Mouse (Mus musculus) CD4-positive, CD25-positive, alpha-beta regulatory T cell, adult 4 months (primary cell): ENCODE data around the gene Umps. TPM values are rescaled to one million over a fixed set of nuclear protein-coding genes. Genes with fewer than 3 reads are reported as not detected.

Experiments used
- ATAC-seq: one replicate; pipeline ENCODE4 v1.8.0; 2017
- polyA plus RNA-seq, 2 experiments: library from polyadenylated mRNA; unstranded; fragments of 100-300 nt; shearing (Covaris generic); gene quantifications; one replicate each; pipeline ENCODE4 v1.2.1; 2017

Umps gene
- 10 to 100 TPM; 29.8 to 35.1 TPM for polyA plus RNA-seq

DNA sequence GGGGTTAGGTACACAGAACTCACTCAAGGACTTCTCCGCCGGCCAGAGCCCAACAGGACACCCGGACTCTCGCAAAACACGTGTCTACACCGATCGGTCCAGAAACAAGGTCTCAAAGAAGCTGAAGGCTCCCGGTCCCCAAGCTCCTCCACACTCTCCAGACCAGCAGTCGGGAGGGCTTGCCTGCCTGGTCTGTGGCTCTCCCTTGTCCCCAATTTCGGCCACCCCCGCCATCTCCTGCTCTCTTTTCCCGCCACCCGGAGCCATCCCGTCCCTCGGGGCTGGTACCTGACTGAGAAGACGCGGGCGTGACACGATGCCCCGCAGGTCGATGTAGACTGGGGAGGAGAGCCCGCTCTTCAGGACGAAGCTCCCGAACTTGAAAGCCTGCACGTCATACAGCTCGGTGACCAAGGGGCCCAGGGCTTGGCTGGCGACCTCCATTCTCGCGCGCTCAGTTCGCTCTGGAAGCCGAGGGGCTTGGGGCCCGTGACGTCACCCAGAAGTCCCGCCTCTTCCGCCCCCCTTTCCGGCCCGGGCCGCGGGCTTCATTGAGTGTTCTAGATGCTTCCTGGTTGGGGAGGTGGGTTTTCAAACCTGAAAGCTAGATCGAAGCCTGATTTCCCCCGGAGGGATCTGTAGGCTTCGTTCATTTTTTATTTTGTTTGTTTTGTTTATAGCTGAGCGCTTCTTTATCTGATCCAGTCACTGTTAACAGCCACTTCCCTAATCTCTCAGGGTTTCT is at the start of gene Umps:
TSS of gene Umps (minus strand) at position 501 of the 745 bp plus-strand sequence.
- ATAC-seq = peak; percentile 92

DNA sequence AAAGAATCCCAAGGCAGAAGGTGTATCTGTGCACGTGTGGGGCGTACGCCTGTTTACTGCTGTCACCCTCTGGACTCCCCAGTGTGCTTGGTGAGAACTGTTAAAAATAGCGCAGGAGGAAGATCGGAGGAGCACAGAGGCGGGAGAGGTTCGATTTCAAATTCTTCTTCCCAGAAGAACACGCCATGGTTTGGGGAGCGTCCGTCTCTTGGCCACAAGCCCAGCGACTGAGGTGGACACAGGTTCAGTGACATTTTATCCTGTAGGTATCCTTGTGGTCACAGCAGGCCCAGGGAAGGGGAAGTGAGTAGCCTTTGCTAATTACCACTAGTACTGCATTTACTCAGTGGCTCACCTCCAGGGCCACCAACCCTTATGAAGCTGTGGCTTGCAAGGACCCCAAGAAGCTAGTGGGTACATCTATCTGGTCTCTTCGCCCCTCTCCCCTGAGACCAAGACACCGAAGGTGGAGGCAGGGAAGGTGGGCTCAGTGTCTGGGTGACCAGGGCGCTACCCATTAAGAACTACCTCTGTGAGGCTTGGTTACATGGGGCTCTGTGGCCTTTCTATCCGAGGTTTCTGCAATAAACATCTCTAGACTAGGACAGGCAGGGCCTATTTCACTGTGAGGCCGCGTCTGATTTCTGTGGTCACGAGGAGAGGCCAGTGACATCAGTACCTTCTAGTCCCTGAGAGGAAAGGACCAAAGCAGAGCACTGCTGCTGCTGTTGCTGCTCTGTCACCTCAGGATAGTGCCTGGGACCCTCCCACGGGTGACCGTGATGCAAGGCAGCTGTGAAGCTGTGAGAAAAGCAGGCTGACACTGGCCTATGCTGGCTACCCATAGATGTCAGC is 45.4 kb upstream of the Umps start:
- ATAC-seq = no peak

DNA sequence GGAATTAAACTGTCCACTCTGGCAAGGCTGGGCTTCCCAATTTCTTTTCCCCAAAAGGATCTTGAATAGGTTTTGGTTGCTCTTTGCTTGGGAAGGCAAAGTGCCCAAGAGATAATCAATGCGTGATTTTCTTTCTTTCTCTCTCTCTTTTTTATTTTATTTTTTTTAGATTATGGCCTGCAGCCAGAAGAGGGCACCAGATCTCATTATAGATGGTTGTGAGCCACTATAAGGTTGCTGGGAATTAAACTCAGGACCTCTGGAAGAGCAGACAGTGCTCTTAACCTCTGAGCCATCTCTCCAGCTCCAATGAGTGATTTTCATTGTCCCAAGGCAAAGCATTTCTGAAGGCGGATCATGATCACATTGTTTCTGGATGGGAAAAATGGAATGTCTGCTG is 42.7 kb upstream of the Umps start:
- no peak for ATAC-seq

DNA sequence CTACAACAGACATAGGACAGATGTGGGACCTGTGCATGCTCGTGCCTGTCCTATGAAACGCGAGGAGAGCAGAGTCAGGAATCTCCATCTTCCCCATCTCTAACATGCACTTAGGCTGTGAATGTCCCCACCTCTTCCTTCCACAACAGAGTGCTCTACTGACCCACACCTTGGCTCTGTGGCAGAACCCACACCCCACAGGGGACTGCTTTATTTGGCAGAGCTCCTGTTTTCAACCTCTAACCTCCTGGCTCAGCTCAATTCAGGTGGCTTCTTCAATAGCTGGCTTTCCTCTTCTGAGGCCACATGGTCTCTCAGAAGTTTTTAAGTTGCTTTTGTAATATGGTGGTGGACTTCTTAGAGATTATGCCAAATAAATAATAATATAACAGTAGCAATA is 39.1 kb upstream of the Umps start:
- ATAC-seq = no peak

DNA sequence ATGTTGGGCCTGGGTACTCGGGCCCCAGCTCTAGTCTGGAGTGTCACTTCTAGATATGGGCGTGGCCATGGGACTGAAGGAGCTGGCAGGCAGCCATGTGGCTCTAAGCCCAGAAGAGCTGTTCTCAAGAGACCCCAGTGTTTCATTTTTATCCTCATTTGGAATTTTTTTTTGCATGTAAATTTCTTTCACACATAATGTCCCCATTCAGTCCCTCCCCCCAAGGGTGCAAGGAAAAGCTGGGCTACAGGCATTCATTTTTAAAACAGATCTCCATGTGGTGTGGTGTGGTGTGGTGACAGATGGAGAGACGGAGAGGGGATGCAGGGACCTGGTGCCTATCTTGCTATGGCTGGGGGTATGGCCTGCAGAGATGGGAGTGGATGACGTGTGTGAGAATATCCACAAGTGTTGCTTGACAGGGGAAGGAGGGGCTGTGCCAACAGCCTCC is 37.3 kb upstream of the Umps start:
- no peak for ATAC-seq

DNA sequence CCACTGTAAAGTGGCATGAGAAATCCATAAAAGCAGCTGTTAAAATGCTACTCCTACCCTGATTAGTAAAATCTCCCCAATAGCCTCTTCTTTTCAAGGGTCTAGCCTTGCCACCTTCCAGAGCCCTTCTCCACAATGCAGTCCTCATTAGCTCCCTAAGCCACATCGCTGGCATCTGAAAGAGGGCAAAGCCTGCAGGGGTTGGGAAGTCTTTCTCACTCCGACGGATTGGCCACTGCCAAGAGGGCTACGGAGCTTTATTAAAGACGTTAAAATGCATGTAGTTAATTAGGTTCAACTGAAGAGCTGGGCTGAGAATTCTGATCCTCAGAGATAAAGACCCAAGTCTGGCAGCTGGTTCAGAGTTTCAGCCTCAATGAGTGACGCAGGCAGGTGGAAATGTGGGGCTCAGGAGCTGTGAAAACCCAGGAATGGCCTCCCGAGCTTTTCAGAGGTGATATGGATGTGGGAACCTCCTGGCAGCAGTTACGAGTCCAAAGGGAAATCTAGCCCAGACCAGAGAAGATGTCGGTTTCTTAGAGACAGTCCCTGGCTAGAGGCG is 36.8 kb upstream of the Umps start:
- ATAC-seq = no peak

DNA sequence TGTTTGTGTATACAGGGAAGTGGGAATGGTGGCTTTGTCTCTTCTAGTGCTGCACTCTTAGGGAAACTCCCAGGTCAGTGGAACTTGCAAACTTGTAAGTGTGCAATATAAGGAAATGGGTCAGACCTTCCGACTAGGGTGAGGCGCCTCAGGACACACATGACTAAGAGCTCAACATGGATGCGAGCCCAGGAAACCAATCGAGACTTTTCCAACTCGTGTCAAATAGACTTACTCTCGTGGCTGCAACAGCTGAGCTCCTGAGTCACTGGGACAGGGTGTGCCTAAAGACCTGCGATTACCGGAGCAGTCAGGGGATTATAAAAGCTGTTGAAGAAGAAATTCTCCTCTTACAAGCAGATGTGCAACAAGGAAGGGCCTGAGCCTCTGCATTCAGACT is 33.9 kb upstream of the Umps start:
- no peak for ATAC-seq

DNA sequence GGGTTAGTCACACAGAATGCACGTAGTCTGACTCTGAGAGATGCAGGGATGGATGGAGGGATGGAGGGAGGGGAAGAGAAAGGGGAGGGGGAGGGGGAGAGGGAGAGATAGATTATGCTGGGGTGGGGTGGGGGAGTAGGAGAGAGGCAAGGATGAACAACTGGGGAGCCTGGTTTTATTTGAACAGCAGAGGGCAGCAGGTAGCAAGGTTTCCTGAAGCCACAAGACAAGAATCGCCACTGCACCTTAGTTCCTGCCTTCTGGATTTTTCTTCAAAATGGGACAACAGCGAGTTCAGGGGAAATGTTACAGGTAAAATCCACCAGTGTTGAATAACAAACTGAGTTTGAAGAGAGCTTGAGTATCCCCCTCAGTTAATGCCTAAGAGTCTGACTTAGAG is 32.5 kb upstream of the Umps start:
- no peak for ATAC-seq

DNA sequence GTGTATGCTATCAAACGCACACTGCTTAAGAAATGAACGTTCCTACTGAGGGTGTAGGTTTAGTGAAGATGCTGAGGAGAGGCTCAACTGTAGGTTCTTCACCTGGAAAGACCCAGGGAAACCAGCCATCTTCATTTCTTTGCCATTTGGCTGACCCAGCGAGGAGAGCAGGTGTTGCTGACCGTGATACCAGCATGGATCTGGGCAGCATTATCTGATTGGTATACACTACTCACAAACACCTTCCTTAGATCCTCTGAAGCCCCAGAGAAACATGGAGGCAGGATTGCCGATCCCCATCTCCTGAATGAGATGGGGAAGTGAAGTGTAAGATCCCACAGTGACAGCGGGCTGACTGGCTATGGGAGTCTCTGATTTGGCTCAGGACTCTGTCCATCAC is 31.2 kb upstream of the Umps start:
- ATAC-seq = no peak

DNA sequence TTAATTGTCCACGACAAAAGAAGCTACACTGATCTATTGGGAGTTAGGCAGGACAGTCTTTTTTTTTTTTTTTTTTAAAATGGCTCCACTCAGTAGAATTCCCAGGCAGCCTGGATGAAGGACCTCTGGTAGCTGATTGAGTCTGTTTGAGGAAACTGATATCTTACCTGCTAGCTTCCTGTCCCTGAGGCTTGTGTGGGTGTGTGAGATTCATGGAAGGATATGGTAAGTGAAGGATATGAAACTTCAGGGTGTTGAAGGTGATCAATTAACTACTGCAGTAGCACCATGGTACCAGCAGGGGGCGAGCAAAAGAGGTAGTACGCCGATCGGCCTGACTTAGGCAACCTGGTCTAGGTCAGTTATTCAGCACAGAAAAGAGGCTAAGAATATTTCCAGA is 29.2 kb upstream of the Umps start:
- peak; percentile 81 for ATAC-seq

DNA sequence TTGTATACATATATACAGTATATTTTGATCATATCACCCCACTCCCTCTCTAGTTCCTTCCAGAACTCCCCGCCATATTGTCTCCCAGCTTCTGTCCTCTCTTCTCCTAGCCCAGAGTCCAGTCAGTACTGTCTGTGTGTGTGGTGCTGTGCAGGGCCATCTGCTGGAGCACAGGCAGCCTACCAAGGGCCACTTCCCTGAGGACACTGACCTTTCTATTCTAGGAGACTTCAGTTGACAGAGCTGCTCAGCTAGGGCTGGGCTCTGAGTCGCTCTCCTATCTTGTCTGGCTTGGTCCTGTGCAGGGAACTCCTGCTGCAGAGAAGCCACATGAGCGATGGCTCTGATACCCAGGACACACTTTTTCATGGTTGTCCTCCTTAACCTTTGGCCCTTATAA is 28.7 kb upstream of the Umps start:
- ATAC-seq = no peak

DNA sequence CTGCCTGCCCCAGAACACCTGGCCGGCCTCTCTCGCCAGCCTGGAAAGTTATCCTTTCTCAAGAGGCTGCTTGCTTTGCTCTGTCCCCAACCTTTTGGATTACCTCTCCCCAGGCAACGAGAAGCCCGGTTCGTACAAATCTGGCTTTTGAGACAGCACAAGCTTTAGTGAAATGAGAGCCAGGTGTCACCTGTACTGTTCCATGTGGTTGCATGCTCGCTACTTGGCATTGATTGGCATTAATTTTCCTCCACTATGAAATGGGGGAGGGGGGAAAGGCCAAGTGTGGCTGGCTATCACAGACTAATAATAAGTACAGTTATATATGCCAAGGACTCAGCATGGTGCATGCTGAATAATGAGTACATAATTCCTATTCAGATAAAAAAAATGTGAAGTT is 27.5 kb upstream of the Umps start:
- no peak for ATAC-seq

DNA sequence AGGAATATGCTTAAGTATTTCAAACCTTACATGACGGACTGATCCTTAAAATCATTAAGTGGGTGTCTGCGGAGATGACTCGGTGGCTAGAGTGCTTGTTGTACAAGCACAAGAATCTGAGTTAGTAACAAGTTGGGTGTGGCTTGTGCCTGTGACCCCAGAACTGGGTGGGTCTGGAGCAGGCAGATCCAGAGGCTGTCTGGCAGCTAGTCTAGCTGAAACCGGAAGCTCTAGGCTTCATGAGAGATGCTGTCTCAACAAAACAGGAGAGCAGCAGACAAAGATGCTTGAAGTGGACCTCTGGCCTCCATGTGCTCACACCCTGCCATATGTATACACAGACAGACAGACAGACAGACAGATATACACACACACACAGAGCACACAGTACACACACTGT is 23.9 kb upstream of the Umps start:
- ATAC-seq = no peak

DNA sequence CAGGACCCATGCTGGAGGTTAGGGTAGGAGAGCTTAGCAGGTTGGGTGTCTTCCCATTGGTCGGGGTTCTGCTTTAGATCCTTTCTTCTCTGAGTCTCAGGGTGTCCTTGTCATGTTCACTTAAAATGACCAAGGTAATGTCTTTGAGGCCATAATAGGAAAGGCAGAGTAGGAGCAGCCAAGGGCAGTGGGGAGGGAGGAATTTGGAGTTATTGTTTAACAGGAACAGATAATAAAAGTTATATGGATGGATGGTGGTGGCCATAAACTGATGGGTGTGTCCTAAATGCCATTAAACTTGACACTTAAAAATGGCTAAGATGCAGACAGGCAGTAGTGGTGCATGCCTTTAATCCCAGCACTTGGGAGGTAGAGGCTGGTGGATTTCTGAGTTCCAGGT is 22.3 kb upstream of the Umps start:
- no peak for ATAC-seq

DNA sequence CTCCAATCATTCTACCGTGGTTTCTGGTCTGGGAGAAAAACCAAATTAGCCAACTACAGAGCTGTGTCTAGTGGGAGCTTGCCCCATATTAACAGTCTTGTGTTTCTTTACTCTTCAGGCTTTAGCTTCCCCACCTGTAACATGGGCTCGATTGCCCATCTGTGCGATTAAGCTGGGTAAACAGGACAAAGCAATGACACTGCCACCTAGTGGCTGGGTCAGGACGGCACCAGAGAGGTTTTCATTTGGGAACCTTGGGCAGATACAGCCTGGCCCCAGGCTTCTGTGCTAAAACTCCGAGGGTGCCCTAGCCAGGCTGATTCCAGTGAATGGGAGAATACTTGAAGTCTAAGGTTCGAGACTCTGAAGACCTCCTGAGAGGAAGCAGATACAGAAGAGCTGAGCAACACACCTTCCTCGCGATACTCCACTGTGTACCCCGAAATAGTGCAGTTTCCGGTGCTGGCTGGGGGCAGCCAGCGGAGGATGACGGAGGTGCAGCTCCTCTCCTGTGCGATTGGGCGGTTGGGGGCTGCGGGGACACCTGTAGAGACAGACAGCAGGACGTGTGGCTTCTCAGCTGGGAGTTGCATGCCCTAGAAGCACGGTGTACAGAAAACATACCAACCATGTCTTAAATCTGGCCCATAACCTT is 21.6 kb upstream of the Umps start:
- ATAC-seq = peak; percentile 88

DNA sequence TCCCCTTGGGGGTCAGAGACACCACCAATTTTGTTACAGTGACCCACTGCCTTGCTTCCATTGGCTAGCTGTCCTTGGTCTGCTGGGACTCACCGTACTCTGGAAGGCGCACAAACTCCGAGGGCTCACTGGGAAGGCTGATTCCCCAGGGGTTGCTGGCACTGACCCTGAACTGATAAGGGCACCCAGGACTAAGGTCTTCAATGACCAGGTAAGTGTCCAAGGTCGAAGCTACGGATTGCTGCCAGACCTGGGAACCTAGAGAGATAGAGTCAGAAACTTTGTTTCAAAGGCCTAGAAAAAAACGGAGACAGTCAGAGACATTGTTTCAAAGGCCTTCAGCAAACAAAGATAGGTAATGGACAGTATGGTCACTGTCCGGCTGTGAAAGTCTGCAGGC is 20.2 kb upstream of the Umps start:
- ATAC-seq = no peak

DNA sequence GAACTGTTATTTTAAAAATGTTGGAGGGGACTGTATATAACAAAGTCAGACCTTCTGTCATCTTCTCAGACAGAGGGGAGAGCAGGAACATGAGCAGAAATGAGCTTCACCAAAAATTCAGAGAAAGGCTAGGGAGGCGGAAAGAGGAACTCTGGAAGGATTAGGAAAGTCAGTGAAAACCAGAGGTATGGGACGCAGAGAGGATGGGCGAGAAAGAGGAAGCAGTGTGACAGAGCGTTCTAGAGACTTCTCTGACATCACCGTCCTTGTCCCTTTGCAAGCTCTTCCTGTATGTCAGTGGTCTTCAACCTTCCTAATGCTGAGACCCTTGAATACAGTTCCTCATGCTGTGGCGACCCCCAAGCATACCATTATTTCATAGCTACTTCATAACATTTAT is 18.5 kb upstream of the Umps start:
- no peak for ATAC-seq

DNA sequence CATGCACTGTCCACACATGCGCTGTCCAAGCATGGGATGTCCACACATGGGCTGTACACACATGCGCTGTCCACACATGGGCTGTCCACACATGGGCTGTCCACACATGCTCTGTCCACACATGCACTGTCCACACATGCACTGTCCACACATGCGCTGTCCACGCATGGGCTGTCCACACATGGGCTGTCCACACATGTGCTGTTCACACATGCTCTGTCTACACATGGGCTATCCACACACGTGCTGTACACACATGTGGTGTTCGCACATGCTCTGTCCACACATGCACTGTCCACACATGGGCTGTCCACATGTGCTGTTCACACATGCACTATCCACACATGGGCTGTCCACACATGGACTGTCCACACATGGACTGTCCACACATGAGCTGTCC is 16.9 kb upstream of the Umps start:
- no peak for ATAC-seq

DNA sequence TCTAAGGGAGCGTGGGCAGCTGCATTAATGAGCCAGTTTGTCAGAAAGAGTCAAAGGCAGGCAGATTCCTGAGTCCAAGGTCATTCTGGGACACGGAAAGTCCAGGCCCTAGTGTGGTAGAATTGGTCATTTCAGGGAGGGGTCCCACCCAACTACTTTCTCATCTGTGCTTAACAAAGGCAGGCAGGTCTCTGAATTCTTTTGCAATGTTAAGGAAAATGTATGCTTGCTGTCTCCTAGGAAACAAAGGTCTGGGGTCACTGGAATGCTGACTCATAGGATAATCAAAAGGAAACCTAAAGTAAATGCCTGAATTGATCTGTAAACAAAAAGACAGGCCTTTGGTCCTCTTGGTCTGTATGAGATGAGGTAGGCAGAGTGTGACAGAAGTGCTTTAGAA is 13.0 kb upstream of the Umps start:
- no peak for ATAC-seq

DNA sequence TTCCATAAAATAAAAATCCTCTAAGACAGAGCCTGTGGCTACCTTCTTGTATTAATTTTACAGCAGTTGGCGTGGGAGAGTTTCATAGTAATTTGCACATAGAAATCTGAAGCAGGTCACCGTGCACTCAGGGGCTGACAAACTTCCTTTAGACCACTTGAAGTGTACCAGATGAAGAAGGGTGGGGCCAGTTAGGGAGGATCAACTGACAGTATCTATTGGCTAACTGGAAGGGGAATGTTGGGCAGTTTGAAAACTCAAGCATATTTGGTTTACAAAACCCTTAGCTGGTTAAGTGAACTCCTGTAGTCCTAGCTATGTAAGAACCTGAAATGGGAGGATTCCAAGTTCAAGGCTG is 424 bp upstream of the Umps start:
- peak; percentile 4 for ATAC-seq

DNA sequence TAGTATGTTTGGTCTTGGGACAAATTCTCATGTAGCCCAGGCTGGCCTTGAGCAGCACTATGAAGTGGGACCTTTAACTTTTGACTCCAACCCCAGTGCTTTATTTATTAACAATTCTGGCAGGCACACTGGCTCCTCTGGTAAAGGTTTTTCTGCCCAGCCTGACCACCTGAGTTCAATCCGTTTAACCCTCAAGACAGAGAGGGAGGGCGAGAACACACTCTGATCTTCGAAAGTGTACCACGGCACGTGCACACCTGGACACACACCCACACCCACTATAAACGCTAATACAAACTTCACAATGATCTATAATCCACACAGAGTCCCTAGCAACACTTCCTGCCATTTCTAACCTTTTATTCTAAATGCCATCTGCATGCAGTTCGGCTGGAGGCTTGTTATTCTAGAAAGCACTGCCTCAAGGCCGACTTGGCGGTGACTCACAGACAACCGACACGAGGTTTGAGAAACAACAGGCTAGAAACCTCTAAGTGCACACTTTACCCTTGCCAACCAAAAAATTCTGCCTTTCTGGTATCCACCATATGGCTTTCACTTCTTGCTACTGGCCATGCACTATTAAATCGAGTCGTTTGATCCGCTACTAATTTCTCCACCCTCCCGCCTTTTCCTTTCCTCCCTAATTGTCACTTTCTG is 830 bp downstream of the Umps start:
- ATAC-seq = peak; percentile 44

DNA sequence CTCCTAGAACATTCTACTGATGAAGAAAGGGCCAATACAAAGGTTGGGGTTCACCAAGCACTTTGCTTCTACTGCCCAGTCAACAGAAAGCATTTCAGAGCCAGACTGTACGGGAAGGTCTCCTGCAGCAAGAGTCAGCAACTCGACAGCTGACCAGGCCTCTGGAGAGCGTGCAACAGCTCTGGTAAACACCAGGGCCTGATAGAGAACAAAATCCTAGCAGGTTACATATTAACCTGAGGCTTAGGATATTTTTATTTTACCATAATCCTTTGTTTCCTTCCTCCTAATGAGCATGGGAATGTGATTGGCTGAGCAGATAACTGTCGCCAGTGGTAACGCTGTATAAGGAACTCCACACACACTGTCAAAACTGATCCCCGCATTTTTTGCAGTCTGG is 3.3 kb downstream of the Umps start:
- no peak for ATAC-seq

DNA sequence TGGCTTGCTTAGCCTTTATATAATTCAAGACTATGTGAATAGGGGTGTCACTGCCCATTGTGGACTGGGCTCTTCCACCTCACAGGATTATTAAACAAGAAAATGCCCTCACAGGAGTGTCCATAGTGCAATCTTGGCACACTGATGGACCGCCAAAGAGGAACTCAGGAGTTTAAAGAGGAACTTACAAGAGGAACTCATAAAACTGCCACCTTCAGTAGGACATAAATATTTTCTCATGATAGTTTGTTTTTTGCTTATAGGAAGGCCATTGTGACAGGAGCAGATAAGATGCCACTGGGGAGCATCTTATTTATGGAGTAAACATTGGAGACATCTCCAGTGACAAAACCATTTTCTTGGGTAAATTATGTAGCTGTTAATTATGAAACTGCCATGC is 12.0 kb downstream of the Umps start:
- no peak for ATAC-seq
